Mouse (Mus musculus) bone marrow, adult 2 months (tissue): ENCODE measurements around the gene Prlhr.

ENCODE experiments used
- CTCF ChIP-seq: fragments of 200-500 bp; IDR thresholded peaks from 2 replicates; pipeline ENCODE4 v1.5.1; 2011; ENCODE audit warnings: low read length, control low read depth; ENCODE audit not compliant: control insufficient read depth, insufficient read depth
- POLR2A ChIP-seq: fragments of 200-500 bp; IDR thresholded peaks from 2 replicates; pipeline ENCODE4 v1.6.1; 2011; ENCODE audit warnings: low read depth, mild to moderate bottlenecking, control low read depth, low read length, borderline replicate concordance; ENCODE audit not compliant: control insufficient read depth

DNA sequence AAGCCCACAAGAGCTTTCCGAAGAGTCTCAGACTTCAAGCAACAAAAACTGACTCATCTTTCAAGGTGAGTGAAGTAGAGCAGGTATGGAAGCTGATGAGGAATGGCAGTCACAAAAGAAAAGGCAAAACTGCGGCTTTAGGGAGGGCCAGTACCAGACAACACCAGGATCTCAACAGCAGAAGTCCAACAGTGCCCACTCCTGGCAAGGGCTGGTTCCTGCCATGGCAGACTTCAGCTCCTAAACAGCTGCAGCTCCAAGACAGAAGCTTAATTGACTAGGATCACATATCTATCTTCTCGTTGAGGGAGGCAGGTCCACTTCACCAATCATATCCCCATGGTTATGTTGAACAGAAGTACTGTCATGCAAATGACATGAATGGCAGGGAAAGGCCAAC is 45.3 kb upstream of the Prlhr start:
- no peak for TF ChIP-seq CTCF
- TF ChIP-seq POLR2A, result no peak
